Mouse (Mus musculus): Measurements from ENCODE around the gene Tmtc1.

Tmtc1 gene

DNA sequence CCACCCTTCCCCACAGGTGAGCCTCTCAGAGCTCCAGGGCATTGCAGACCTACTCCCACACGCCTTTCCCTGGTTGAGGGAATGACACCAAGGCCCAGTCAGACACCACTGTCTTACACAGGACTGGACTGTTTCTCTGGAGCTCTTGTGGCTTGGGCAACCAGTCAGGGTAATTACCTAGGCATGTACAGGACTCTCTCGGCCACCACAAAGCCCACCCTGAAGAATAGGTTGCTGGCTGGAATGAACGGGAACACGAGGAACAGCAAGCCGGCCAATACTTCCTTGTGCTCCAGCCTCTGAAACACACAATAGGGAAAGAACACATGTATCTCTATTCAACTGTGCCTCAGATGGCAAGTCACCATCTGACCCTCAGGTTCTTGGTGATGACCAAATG, 138.4 kb downstream of the Tmtc1 start:
- no peak for DNase-seq (ENCODE audit: low spot score)

DNA sequence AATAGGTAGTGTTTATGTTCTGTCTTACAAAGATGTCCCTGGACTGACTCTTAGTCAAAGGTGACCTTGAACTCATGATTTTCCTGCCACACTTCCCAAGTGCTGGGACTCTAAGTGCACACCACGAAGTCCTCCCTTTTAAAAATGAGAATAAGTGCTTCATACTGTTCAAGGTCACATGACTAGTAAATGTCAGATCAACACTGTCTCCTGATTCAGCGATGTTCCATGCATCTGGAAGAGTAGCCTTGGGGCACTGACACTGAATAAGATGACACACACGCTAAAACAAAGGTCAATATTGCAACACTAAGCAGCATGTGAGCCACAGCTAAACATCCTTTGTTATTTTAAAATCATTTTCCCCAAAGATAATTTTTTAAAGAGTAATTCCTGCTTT, 139.0 kb downstream of the Tmtc1 start:
- no peak for DNase-seq (ENCODE audit: low spot score)

DNA sequence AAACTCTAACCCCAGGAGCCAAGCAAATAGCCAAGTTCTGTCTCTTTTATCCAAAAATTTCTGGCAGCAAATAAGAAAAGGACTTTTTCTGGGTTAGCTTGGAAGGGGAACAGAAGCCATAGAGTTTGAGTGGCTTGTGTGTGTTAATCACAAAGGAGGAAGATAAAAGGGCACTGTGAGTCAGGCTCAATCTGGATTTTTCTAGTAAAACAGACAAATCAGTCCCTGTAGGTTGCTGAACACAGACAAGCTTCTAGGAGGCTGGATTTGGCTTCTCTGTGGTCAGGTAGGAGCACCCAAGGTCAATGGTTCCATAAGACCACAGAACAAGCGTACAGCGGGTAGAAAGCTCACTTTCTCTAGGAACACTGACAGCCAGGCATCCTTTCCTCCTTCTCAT, 141.9 kb downstream of the Tmtc1 start:
- no peak for DNase-seq (ENCODE audit: low spot score)

DNA sequence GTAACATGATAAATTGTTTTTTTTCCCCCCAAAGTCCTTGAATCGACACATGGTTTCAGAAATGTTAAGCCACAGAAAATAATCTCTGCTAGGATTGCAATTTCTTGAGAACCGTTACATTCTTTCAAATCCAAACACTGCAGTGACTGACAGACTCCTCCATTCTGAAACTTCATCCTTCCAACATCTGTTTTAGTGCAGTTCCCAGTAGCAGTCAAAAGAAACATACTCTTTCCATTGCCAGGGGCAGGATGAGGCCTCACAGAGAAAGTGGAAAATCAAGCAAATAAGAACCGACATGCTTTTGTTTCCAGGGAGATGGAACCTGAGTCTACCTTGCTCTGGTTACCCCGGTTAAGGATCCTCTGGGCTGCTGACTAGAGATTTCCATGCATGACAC, 147.1 kb downstream of the Tmtc1 start:
- DNase-seq (ENCODE audit: low spot score), result no peak

DNA sequence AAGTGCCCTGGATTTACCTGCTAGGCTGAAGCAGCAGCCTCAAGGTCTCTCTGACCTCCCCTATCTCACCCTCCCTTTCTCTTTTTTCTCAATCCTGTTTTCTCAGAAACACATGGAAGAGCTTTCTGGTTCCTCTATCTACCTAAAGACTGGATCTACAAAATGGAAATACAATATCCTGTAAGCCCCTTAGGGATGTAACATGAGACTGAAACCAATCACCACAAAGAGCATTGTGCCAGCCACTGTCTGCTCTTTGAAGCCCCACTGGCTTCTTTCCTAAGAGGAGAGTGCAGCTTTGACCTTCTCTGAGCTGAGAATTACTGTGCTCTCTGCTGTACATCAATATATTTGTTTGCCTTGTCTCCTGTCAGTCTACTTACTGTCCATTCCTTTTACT, 147.8 kb downstream of the Tmtc1 start:
- no peak for DNase-seq (ENCODE audit: low spot score)

DNA sequence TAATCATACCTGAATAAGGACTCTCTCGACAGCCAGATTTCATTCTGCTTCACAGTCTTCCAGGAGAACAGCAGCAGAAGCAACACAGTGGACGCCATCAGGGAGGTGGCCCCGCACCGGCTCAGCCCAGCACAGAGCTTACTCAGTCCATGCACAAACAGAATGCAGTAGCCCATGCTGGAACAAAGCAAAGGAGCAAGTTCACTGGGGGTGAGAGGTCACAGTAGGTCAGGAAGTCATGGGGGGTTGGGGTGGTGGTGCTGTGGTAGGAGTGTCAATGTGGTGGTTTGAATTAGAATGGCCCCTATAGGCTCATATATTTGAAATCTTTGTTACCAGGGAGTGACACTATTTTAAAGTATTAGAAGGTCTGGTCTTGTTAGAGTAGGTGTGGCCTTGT, 149.7 kb downstream of the Tmtc1 start:
- no peak for DNase-seq (ENCODE audit: low spot score)

DNA sequence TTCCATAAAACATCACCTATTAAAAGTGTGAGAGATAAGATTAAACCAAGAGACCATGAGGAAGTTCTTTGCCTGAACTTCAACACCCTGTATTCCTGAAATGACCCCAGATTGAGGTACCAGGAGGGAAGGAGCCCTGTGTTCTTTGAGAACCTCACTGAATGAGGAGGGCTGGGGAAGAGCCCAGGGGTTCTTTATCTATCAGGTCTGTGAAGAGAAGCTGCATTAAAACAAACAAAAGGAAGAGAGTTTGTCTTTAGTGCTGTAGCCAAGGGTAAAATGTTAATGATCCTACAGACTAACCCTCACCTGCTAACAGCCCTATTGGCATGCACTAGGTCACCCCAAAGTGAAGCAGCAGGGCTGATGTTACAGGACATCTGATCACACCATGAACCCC, 153.3 kb downstream of the Tmtc1 start:
- no peak for DNase-seq (ENCODE audit: low spot score)

DNA sequence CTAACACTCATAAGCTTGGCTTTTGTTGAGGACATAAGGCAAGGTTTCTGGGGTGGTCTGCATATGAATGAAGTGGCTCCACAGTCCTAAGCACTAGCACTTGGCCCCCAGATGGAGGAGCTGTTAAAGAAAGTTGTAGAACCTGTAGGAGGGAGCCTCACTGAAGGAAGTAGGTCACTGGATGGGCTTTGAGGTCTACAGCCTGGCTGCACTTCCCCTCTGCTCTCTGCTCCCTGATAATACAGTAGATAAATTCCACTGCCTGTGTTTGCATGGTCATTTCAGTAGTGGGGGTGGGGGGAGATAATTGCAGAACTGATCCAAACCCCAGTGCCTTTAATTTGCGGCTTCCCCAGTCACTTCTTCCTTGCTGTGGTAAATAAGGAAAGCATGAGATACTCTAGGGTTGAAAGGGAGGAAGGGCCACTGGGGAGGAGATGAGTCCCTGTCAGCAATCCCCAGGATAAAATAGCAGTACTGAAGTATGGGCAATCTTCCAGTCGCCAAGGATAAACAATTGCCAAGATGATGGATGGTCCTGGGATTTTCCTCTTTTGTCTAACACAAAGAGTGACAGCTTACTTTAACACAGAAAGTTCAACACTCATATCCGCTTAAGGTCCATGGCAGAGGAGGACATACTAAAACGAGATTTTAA, 160.8 kb downstream of the Tmtc1 start:
- no peak for DNase-seq (ENCODE audit: low spot score)

DNA sequence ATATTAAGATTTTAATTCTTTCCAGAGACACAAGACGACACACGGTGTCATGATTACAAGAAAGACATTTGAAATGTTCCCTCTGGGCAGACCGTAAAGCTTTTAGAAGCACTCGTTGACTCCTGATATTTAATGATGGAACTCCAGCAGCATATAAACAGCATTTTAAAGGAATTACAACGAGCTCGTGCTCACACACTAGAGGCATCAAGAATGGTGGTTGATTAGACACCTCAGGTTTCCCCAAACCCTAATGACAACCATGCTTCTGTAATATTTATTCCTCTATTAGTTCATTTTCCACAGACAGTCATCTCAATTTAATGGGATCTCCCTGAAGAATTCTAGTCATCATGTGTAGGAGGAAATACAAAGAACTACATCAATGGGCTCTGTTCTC, 164.9 kb downstream of the Tmtc1 start:
- DNase-seq (ENCODE audit: low spot score), result no peak

DNA sequence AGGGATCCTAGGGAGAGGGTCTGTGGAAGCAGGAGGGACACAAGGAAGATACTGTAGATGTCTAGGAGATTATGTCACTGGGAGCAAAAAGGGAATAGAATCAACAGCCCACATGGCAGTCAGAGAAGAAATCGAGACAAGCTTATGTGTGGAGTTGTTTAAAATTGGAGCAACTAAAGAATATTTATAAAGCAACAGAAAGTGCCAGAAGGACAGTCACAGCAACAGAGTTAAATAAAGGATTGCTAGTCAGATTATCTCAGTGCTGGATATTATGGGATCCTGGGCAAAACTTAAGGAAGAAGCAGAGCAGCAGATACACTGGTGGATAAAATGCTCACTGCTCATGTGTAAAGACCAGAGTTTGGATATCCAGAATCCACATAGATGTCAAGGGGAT, 167.8 kb downstream of the Tmtc1 start:
- no peak for DNase-seq (ENCODE audit: low spot score)

DNA sequence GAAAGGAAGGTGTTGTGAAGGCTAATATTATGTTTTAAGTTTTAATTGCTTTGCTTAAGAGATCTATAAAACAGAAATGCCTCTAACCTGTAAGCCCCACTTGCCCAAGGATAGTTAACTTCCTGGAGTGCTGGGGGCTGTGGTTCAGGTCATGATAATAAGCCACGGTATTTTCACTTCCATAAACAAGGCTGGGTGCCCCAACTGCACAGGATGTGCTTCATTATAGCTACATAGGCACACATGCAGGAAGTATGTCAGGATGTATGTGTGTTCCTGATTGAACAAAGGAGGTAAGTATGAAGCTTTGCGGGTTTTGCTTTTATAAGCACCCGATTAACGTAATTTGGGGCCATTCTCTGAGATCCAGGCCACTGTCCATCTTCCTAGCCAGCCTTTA, 169.1 kb downstream of the Tmtc1 start:
- DNase-seq (ENCODE audit: low spot score), result no peak

DNA sequence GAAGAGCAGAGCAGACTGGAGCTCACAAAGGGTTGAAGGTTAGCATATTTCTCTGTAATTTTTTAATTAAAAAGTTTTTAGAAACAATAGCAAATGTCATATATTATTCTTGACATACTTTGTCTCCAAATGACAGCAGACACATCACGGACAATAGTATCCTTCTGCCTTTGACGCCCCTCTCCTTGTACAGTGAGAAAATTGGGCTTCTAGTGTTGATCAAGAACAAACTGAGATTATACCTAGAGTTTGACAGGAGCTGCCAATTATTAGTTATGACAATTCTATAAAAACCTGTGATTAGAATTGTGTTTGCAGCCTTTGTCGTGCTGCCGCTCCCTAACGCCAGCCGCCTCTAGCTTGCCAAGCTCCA, 183.5 kb downstream of the Tmtc1 start:
- no peak for DNase-seq (ENCODE audit: low spot score)

DNA sequence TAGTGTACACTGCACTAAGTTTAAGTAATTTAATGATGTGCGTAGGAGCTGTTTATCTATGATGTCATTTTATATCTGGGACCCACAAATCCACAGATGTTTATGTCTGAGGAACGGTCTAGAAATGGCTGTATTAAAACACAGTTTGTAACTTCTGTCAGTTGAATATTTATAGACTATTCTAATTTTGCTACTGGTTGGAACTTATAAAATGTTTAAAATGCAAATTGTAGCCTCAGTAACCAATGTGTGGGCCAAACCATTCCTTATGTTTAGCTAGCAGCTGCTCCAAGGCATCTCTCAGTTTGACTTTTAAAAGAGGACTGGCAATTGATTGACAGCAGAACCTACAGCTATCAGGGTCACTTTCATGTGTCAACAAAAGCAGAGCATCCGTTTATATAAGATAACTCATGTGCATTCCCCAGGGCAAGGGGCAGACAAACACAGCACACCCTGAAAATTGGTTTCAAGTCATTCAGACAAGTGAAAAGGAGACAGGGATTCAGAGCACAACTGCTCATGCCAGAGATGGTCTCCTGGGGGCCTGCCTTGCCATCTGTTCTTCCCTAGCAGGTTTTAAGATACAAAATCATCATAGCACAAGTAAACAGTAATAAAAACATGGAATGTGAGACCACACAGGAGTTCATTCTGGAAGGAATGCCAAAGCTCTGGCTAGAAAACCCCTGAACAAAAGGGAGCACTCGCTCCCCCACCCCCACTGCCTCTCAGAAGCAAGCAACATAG, 184.0 kb downstream of the Tmtc1 start:
- no peak for DNase-seq (ENCODE audit: low spot score)

DNA sequence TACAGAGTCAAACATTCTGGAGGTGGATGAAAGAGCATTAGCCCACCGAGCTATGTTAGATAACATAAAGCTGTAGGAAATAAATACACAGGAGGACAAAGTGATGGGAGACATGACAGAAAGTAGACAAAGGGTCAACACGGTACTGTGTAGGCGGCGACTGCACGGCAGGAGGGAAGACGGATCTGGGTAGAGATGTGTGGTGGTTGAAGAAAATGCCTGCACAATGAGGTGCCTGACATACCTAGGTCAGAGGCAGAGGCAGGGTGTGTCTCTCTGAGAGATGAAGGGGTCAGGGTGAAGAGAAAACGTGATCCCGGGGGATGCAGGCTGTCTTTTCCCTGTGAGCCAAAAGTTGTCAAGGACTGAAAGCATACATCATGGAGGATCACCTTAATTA, 185.1 kb downstream of the Tmtc1 start:
- DNase-seq (ENCODE audit: low spot score), result no peak

DNA sequence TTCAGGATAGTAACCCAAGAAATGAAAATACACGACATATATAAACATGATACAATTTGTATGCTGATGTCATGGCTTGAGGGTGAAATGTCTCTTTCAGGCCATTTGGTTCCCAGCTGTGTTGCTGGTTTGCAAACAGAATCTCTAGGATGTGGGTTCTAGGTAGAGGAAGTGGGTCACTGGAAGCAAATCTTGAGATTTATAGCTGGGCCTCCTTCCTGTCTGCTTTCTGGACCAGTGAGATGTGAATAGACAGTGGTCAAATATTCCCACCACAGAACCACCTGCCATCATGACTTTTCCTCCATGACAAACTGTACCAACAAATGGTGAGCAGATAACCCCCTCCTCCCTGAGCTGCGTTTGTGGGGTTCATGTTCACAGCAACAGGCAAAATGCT, 186.4 kb downstream of the Tmtc1 start:
- DNase-seq (ENCODE audit: low spot score), result no peak

DNA sequence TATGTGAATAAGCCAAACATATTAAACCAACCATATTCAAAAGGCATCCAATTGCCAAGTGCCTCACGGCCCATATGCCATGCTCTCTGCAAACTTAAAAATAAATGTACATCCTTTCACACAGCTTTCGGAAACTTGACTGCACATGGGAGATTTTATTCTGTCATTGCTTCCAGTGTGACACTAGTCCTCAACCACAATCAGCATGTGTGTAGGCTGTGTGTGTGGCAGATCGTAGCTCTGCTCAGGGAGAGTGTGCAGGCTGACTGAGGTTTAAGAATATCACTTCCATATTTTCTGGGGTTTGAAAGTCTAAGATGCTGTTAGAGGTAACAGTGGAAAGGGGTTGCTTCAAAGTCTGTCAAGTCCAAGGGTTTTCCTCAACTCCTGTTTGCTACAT, 188.1 kb downstream of the Tmtc1 start:
- no peak for DNase-seq (ENCODE audit: low spot score)

DNA sequence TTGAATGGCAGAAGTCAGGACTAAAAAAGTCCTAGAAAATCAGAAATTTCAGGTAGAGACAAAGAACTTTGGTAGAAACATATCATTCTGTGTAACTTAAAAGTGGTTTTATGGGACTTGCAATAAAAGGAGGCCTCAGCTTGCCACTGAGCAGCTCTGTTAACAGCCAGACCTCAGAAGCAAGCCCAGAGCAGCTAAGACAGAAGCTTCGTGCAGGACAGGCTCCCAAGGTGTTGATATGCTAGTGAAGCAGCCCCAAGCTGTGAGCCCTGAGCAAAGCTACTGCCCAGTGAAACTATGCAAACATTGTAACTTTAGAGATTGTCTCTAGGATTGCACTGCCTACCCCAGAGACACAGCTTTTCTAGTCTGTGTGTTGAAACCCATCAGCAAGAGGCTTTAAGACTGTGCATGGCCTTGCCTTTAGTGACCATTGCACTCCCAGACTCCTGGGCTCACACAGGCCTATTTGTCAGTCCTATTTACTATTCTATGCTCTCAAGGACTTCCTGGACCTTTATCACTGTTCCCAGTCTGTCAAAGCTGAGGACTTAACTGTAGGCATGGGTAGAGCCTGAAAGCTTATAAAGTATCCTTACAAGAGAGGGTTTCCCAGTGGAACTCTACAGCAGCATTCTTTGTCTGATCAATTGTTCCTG, 188.7 kb downstream of the Tmtc1 start:
- no peak for DNase-seq (ENCODE audit: low spot score)

DNA sequence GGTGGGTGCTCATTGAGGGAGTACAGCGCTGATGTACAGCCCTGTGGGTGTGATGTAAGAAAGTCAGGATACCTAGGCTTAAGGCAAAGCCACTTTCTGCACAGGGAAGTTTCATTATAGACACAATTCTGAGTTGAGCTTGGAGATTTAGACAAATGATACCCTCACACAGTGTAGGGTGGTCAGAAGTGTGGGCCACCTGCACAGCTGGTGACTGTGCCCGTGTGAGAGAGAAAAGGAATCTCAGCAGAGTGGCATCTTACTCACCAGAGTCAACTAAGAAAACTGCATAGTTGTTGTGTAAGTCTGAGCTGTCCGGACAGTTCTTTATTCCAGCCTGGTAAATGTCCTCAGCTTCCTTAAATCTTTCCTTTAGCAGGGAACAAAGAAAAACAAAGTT, 195.0 kb downstream of the Tmtc1 start:
- DNase-seq (ENCODE audit: low spot score), result no peak

DNA sequence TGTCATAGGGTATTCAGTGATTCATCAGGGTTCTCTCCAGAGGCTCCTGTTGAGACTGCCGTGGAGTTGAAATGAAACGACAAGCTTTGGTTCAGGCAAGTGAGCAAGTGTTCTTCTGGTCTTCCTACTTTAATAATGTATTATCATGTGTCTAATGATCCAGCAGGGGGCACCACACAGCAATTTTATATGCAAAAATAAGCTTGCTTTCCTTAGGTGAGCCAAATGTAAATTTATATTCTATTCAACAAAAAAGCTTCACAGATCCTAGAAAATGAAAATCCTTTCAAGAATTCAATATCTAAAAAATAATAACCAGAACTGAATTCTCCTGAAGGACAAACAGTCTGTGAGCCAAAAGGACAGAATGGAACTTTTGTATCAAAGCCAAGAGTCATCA, 195.6 kb downstream of the Tmtc1 start:
- DNase-seq (ENCODE audit: low spot score), result no peak

DNA sequence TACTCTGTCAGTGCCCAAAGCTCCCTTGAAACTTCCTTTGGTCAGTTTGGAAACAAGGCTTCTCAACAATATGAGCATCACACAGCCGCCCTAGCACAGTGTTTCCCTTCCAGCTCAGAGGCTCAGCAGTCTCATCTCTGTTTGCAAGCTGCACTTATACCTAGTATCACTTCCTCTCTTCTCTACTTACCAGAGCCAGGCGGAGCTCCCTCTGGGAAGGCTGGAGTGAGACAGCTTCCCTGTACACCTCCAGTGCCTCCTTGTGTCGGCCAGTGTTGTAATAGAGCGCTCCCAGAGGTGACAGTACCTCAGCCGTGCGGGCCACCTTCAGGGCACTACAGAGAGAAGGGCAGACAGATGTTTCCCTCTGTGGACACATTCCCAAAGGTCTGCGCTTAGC, 197.6 kb downstream of the Tmtc1 start:
- DNase-seq (ENCODE audit: low spot score), result no peak

DNA sequence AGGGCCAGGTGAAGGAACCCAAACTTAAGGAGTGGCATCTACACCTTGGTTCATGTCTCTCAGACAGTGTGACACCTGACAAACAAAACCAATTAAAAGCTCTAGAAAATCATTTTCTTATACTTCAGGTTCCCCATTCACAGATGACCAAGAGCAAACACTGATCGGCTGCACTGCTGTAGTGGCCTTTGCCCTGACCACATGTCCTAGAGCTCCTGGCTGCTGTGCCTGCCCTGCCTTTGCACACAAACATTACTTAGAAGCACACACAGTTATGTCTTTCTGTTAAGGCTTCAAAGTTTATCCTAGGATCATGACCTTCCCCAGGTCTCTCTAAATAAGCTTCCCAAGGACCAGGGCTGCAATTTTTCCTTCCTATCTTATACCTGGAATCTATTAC, 199.4 kb downstream of the Tmtc1 start:
- no peak for DNase-seq (ENCODE audit: low spot score)

DNA sequence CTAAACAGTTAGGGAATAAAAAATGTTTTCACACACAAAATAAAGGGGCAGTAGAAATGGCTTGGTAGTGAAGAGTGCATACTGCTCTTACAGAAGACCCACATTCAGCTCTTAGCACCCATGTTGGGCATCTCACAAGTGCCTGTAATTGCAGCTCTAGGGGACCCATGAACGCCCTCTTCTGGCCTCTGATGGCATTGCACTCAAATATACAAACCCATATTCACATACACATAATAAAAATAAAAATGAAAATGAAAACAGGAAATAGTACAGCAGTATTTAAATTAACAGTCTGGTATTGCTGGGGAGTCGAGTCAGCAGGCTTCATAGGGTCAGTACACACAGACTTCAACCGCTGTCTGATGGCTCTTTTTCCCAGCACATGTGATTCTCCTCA, 201.9 kb downstream of the Tmtc1 start:
- DNase-seq (ENCODE audit: low spot score), result no peak

DNA sequence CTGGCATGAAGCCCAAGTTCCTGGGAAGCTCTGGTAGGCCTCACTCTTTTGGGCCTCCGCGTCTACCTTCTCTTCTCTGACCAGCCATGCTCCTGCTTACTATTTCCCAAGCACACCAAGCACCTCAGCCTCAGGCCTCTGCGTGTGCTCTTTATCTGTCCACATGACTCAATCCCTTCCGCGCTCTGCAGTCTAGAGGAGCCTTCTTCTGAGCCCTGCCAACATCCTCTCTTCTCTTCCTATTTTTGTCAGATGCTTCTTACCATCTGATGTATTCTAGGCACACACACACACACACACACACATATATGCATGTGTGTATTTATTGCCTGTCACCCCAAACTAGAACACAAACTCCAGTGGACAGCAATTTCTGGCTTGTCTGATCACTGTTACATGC, 202.5 kb downstream of the Tmtc1 start:
- no peak for DNase-seq (ENCODE audit: low spot score)

DNA sequence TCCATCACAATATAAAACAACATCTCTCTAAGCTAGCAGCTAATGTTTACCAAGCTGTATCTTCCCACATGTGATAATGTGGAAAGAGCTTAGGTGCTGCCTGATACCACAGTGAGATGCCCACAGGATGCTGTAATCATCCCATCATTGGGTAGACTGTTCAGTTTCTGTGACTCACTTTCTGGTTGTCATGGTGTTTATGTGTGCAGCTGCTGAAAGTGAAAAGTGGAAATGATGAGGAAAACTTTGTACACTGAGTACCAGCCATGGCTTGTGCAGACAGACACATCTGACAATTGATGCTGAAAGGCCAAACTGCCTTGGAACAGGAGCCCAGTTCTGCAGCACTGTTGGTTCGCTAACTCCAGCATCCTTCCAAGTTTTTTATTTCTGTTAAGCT, 204.9 kb downstream of the Tmtc1 start:
- no peak for DNase-seq (ENCODE audit: low spot score)

Data from ovary, adult 18-20 months (tissue).